Mouse (Mus musculus) right cerebral cortex, postnatal 10 days (tissue): ENCODE data around the gene Cfb.

Source experiments
- DNase-seq, 2 experiments: peaks; one replicate each; pipeline ENCODE4 v3.0.0; 2021; ENCODE audit warnings: low spot score in 2 of 2

Gene Cfb

GRCm38 (mm10) chr17:34884704-34885103, 22.4 kb upstream of the Cfb start:
- no peak for DNase-seq

GRCm38 (mm10) chr17:34883332-34883731, 21.0 kb upstream of the Cfb start:
- DNase-seq: no peak

DNA sequence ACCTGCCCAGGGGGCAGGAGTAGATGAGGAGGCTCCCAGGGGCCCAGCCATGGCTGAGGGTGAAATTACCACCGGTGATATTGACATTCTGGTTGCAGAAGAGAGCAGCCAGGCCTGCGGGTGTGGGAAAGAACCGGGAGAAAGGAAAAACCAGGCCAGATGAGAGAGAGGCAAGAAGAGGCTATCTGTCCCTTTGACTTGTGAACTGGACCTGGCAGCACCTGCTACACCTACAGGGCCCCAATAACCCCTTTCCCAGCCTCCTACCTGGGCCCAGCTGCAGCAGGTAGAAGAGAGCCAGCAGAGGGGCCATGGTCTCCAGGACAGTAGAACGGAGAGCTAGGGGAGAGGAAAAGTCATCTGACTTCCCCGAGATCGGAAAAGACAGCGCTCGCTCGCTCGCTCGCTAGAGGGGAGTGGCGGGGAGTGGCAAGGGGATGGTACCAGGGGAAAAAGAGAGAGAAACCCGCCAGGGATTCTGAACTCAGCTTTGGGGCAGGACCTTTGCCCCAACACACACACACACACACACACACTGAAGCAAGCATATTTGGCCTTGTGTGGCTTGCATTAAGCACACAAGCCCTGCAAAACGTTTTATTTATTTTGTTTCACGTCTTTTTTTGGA, 19.5 kb upstream of the Cfb start, which contains the start of gene Gm20547:
Gene Gm20547 (minus strand): TSS at position 360 of the 628 bp plus-strand sequence.
- DNase-seq: no peak

DNA sequence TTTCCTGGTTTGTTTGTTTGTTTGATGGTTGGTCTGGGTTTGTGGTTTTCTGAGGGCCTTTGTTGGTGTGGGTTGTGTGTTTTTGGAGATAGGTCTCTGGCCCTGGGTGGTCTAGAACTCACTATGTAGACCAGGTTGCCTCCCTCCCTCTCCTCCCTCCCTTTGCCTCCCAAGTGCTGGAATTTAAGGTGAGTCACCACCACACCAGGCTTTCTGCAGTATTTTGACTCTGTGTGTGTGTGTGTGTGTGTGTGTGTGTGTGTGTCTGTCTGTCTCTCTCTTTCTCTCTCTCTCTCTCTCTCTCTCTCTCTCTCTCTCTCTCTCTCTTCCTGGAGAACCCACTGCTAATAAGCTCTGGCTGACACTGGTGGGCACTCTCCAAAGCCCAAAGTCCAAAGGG, 18.8 kb upstream of the Cfb start:
- no peak for DNase-seq

DNA sequence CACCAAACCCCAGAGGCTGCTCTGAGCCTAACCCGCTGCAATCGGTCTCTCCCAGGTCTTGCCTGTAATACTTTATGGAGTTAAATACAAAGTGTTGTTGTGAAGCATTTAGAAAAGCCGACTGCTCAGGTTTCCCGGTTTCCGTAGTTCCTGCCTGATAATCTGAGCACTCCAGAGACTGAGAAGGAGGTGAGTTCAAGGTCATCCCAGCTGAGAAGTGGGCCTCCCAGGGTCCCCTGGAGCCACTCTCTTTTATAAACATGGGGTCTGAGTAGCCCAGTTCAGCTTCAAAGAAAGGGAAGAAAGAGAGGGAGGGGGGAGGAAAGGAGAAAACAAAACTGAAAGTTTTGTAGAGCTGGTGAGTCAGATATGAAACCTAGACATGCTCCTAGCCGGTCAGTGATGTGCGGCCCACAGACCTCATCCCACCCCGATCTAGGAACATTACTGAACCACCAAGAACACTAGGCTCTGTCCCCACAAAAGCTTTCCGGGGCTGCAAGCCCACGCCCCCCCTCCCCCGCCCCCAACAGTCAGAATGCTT, 17.1 kb upstream of the Cfb start, which contains the start of gene Zbtb12:
Gene Zbtb12 (plus strand): TSS at position 148 of the 544 bp plus-strand sequence.
- DNase-seq: no peak

DNA sequence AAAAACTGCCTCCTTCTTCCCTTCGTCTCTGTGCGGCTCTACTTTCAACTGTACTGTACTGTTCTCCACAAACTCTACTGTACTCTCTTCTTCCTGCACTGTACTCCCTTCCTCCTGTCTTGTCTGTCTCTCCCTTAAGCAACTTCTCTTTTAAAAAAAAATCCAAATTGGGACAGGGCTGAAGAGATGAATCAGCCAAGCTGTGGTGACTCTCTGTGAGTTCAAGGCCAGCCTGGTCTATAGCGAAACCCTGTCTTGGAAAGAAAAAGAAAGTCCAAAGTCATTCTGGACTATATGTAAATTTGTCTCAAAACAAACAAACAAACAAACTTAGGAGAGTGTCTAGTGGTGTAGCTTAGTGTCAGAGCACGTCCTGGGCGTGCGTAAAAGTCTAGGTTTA, 12.0 kb upstream of the Cfb start:
- DNase-seq: no peak

DNA sequence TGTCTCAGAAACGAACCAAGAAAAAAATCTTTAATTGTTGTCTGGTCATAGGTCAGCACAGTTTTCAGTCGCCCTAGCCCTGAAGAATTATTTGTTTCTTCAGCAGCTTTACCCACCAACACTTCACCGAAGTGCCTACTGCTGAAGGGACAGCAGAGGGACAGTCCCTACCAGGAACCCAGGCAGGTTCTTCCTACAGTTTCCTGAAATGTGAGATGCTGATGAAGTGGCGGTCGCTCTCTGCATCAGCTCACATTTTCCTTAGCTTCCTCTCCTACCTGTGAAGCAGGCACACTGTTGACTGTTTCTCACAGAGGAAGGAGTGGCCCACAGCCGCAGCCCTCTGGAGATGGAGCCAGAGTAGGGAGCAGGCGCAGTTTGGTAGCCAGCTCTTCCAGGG, 3.7 kb upstream of the Cfb start:
- no peak for DNase-seq

DNA sequence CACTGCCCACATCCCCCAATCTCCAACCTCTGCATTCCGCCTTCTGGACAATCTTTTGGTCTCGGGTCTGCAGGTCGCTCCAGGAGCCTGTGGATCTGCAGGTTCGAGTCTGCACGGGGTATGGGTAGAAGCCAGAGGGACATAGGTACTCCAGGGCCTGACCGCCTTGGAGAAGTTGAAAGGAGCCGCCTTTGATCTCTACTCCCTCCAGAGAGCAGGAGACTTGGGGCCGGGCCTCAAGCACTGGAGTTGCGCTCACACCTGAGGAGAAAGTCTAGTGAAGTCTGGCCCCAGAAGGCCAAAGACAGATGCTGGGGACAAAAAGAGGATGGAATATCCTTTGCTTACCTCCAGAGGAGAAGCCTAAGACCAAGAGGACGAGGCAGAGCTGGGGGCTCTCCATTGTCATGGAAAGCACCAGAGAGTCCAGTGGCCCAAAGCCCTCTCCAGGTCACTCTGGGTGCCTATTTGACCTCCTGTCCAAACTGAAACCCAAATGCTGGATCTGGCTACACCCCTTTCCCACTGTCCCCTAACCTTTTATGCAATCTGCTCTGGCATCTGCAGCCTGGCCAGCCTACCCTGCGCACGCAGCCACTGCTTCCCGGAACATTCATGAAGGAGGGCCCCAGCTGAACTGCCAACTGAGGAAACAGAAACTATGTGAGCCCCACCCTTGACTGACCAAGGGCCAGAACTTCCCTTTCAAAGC, 458 bp downstream of the Cfb start:
- DNase-seq: no peak

GRCm38 (mm10) chr17:34860514-34860913, 1.8 kb downstream of the Cfb start:
- DNase-seq: peak in 1 of 2 experiments; percentile 23

GRCm38 (mm10) chr17:34858670-34859069, 3.6 kb downstream of the Cfb start:
- no peak for DNase-seq

- peak in 1 of 2 experiments; percentile 40 for DNase-seq
These were observed 6.5 kb downstream of the Cfb start for GRCm38 (mm10) chr17:34855825-34856224.

GRCm38 (mm10) chr17:34854761-34855160, 7.6 kb downstream of the Cfb start:
- DNase-seq: no peak

GRCm38 (mm10) chr17:34853511-34853910, 8.8 kb downstream of the Cfb start:
- peak in 1 of 2 experiments; percentile 18 for DNase-seq

DNA sequence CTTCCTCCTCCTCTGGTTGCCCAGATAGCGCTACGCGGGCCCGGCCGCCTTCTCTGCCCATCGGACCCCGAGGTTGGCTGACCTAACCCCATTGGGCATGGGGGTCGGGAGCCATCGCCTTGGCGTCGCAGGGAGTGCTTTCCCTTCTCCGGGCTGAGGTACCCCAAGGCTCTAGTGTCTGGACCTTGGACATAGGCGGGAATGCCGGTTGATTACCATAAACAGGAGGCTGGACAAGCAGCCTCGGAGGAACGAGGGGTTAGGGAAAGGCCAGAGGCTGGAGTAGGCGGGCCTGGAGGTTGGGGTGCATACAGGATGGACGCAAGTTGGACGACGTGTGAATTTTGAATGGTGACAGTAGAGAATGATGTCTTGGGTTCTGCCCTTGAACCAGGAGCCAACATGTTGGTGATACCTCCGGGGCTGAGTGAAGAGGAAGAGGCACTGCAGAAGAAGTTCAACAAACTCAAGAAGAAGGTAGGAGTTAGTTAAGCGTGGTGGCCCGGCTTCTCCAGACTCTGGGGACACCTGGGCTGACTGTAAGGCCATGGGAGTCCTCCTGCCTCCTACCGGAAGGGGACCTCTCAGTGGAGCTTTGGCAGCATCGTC, 11.7 kb downstream of the Cfb start:
- DNase-seq: no peak

DNA sequence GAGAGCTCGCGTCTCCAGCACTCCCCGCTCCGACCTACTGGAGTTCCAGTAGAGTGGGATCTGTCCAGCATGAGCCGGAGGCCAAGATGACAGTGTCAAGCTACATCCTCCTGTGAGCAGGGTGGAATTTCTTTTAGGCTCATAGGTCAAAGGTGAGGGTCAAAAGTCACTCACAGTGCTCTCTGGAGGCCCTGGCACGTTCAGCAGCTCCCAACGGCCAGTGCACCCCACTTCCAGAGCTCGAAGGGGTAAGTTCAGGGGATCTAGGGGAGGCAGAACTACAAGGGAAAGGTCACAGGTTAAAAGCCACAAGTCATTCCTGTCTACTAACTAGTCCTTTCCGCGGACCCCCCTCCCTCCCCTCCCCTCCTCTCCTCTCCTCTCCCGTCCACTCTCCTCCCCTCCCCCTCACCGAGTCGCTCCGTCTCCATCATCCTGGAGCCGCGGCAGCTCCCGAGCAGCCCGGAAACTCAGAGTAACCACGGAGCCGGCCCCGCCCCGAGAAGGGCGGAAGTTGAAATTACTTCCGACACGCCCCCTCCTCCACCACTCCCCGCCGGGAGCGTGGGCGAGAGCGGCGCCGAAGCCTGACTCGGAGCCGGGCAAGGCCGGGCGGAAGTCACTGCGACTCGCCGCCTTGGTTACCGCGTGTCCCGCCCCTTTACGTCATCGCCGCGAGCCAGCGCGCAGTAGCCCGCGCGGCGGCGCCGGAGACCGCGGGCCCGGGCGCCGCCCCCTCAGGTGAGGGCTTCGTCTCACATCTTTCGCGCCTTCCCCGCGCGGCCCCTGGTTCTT, 12.4 kb downstream of the Cfb start, which contains the start of the genes Skiv2l and Nelfe:
Gene Skiv2l (minus strand): TSS at position 489 of the 795 bp plus-strand sequence.
Gene Nelfe (plus strand): TSS at position 670 of the 795 bp plus-strand sequence.
- DNase-seq: peak; percentile 99

DNA sequence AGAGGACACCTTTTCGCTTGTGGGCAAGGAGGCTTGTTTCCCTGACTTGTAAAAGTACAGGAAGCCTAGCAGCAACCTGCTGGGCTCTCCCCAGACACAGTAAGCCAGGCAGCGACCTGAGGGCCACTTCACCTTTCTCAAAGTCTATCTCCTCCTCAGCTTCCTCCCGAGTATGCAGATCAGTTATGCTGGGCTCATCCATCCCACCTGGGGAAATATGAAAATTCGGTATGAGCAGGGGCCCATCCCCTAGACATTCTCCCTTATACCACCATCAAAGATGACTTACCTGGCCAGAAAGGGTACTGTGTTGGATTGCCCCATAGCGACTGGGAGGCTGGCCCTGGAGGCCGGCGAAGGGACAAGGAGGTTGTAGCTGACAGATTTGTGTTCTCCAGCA, 14.7 kb downstream of the Cfb start:
- peak in 1 of 2 experiments; percentile 14 for DNase-seq

DNA sequence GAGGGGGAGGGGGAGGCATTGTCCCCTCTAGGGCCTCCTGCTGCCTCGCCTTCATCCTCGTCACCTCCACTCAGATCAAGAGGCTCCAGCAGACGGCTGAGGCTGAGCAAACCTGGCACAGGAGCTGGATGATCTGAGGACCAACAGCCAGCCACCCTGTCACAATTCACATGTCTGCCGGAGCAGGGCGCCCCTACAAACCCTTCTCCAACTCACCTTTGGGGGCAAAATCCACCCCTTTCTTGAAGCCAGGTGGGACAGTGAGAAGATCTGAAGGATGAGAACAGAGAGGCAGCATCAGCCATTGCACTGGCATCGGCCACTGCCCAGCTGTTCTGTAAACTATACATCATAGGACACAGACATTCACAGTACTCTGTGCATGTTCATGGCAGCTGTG, 15.1 kb downstream of the Cfb start:
- peak in 1 of 2 experiments; percentile 13 for DNase-seq

- DNase-seq: peak in 1 of 2 experiments; percentile 17
These were observed 17.4 kb downstream of the Cfb start for GRCm38 (mm10) chr17:34844884-34845283.

DNA sequence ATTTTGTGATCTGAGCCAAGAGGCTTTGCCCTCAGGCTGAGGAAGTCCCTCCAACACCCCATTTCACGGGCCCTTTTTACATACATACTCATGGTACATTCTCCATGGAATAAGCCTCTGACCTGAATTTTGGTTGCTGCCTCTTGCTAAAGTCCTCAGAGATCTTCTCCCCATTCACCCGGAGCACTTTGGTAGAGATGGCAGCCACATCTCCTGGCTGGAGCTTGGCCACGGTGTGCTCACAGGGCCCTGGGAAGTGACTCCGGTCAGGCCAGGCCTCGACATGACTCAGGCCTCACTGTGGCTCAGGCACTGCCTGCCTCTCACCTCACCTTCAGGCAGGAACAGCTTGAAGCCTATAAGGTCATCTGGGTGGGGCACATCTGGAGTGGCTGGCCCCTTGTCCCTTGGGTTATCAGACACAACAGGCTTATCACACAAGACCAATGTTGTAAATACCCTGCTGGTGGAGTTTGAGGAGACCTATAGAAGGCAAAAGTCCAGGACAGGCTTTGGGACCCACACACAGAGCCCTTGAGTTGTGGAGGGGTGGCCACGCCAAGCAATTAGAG, 21.5 kb downstream of the Cfb start:
- no peak for DNase-seq

DNA sequence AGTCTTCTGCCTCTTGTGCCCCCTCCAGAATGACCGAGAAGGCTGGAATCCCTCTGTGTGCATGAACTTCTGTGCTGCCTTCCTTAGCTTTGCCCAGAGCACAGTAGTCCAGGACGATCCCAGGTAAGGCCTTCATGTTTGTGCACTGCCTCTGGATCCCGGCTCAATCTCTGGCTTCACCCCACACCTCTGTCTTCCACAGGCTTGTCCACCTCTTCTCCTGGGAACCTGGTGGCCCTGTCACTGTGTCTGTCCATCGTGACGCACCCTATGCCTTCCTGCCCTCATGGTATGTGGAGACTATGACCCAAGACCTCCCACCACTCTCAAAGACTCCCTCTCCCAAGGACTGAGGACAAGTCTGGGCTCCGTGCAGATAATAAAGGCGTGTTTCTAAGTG, 23.5 kb downstream of the Cfb start:
- DNase-seq: no peak
